Mouse (Mus musculus) urinary bladder, postnatal 14 days (tissue): ENCODE results near the gene Asb6.

Experiments used
- DNase-seq: peaks from one replicate; pipeline ENCODE4 v3.0.0; 2021; ENCODE audit warnings: low spot score

The Asb6 gene

DNA sequence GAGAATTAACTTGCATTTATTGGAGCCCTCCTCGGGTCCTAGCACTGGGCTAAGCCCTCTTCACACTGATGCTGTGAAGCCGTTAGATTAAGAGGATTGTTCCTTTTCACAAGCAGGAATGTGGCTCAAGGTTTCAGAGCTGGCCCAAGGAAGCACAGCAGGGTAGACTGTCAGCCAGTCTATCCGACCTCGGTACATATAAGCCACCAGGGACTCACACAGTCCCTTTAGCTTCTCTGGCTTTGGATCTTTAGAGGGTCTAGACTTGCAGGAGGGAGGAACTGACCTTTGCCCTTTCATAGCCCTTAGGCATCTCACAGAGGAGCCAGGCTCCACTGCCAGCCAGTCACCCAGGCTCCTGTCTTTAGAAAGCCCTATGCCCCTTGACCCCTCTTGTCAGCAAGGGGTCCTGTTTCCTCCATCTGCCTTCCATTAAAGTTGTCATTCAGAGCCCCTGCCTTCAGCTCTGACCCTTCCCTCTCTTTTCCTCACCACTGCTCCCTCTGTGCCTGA lies at the start of gene Asb6:
Gene Asb6 (minus strand): TSS at position 51 of the 513 bp plus-strand sequence.
- no peak for DNase-seq

GRCm38 (mm10) chr2:30879481-30879880 lies 49.3 kb upstream of the Asb6 start:
- no peak for DNase-seq

DNA sequence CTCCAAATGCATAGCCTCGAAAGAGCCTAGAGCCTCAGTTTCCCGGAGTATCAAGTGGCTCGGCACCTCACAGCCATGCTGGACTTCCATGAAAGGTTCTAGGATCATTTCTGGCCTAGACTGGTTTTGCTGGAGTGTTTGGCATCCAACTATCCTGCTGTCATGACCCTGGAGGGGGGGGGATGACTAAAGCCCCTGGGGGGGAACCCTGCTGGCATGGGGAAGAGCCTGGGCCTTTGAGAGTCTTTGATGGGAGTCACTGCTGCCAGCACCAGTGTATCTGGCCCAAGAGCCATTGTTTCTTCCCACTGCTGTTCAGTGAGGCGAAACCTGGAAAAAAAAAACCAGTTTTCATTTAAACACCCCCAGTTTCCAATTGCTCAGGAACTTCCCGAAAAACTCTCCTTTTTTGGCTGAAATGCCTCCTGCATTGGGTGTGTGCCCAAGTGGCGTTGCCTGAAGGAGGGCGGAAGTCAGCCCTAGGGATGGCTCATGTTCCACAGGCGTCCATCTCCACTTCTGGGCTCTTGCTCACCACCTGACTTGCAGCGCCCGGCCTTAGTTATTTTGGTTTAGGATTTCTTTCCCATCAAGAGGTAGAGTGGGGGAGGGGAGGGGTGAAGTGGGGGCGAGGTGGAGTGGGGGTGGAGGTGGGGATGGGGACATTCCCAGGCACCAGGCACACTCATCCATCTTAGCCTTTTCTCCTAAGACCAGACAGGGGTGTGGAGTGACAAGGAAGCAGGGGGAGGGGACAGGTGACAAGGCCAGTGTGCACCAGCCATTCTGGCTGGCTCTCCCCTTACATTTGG lies 45.7 kb upstream of the Asb6 start:
- no peak for DNase-seq

DNA sequence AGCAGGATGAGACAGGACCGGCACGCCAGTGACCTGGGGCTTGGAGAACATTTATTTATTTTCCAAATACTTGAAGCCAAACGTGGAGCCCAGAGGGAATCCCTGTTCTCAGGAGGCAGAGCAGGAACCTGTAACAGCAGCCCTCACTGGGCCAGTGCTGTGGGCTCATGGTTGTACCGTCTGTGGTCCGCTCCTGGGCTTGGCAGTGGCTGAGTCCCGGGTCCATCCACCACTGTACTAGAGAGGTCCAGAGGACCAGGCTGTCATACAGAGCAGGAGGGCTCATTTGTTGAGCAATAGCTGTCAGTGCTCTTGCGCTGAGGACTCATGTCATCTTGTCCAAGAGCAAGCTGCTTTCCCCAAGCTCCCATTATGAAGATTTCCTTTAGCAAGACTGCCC lies 45.0 kb upstream of the Asb6 start:
- no peak for DNase-seq

- no peak for DNase-seq
These were observed 44.3 kb upstream of the Asb6 start for GRCm38 (mm10) chr2:30874445-30874844.

DNA sequence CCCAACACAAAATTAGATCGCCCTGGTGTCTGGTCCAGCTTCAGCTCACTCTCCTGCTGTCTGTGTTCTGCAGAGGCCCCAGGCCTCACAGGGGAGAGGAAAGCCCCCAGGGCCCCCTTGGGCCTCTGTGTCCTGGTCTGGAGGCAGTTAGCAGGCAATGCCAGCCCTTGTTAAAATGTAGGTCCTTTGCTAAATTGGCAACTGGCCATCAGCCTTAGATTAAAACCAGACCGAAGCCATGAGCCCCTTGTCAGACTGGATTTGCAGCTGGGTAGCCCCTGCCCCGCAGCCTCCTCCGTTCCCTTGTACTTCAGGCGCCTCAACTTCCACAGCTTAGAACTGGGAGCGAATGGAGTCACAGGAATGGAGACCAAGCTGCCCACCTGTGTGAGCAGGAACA lies 42.5 kb upstream of the Asb6 start:
- DNase-seq, result no peak

DNA sequence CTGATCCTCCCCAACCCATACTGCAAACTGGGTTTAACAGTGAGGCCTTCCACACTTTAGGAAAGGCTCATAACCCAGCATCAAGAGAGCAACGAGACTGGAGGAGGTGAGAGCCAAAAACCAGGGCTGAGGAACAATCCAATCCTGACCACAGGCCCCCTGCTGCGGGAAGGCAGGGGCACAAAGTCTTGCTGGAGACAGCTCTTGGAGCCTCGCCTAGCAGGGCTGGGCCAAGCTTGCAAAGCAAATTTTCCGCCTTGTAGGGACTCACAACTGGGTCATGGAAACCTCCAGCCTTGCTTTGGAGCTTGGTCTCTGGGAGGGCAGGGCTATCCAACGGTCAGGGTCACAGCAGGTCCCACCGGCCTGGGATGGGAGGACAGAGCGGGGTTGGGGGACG lies 40.7 kb upstream of the Asb6 start:
- peak; percentile 22 for DNase-seq

GRCm38 (mm10) chr2:30865426-30865825 lies 35.3 kb upstream of the Asb6 start:
- DNase-seq, result no peak

- peak; percentile 53 for DNase-seq
These were observed 34.8 kb upstream of the Asb6 start for GRCm38 (mm10) chr2:30864968-30865381.

GRCm38 (mm10) chr2:30863574-30863973 lies 33.4 kb upstream of the Asb6 start:
- DNase-seq, result no peak

- DNase-seq, result no peak
These were observed 31.9 kb upstream of the Asb6 start for GRCm38 (mm10) chr2:30862081-30862480.

- no peak for DNase-seq
These were observed 29.6 kb upstream of the Asb6 start for GRCm38 (mm10) chr2:30859782-30860181.

GRCm38 (mm10) chr2:30857076-30857475 lies 26.9 kb upstream of the Asb6 start:
- DNase-seq, result no peak

DNA sequence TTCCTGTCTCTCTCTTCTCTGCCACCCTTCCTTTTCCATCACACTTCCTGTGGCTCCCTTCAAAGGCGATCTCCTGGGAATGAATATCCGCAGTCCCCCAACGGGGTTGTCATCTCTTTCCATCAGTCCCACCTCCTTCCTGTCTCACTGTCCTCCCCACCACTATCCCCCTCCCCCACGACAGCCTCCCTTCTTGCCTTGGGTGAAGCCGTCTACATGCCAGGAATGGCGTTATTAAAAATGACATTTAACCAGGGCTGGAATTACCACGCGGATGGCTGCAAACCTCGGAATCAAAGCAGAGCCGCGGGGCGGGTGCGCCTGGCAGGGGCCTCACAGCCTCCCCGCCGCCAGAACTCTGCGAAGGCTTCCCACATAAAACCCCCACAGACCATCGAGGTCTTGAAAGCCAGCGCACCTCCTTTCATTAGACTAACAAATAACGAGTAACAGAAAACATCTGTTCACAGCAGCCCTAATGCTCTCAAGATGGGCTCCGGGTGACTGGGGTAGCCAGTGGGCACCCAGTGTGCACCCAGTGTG lies 22.7 kb upstream of the Asb6 start:
- DNase-seq, result no peak

- DNase-seq, result no peak
These were observed 20.4 kb upstream of the Asb6 start for GRCm38 (mm10) chr2:30850581-30850980.

DNA sequence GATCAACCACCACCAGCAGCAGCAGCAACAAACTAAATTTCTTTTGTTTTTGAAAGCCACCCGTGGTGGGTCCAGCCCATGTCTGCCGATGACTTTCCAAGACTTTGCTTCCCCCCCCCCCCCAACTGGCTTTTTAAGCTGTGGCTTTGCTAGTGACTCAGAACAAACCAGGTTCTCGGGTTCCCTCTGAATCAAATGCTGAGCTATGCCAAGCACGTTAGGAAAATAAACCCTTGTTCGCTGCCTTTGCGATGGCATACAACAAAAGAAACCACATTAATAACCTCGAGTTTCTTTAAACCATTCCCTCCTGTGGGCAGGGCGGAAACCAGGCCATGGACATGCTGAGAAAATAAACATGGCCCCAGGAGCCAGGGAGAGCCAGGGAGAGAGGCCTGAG lies 18.1 kb upstream of the Asb6 start:
- DNase-seq, result no peak

GRCm38 (mm10) chr2:30846723-30847122 lies 16.6 kb upstream of the Asb6 start:
- no peak for DNase-seq

DNA sequence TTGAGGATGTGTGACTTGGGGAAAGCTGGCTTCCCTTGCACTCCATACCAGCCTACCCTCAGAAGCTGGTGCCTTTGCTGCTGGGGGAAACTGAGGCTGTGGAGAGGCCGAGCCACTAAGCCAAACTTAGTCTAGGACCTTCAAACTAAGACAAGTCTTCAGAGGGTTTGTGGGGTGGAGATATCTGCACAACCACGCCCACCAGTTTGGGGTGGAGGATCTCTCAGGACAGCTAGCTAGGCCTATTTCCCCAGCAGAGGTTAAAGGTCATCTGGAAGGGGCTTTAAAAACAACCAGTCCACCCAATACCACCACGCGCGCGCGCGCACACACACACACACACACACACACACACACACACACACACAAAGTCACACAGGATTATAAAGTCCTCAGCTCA lies 16.1 kb upstream of the Asb6 start:
- DNase-seq, result no peak

GRCm38 (mm10) chr2:30845152-30846070 lies 15.3 kb upstream of the Asb6 start:
- peak; percentile 34 for DNase-seq

- DNase-seq, result no peak
These were observed 12.5 kb upstream of the Asb6 start for GRCm38 (mm10) chr2:30842615-30843014.

- DNase-seq, result no peak
These were observed 6.3 kb upstream of the Asb6 start for GRCm38 (mm10) chr2:30836238-30836990.
